Mouse (Mus musculus): ENCODE results near the gene Arsg. TPM values are rescaled to one million over a fixed set of nuclear protein-coding genes. Genes with fewer than 3 reads are reported as not detected.

The Arsg gene
- 1 to 10 TPM; 5.6 to 6.3 TPM for total RNA-seq (2021)
- long read RNA-seq, experiment 1, partial matches to known transcripts = 0 of 9 reads
- long read RNA-seq, experiment 1, other reads (novel, unspliced or antisense) = 9 of 9 reads
- long read RNA-seq, experiment 2, partial matches to known transcripts = 1 of 13 reads
- long read RNA-seq, experiment 2, other reads (novel, unspliced or antisense) = 12 of 13 reads

DNA sequence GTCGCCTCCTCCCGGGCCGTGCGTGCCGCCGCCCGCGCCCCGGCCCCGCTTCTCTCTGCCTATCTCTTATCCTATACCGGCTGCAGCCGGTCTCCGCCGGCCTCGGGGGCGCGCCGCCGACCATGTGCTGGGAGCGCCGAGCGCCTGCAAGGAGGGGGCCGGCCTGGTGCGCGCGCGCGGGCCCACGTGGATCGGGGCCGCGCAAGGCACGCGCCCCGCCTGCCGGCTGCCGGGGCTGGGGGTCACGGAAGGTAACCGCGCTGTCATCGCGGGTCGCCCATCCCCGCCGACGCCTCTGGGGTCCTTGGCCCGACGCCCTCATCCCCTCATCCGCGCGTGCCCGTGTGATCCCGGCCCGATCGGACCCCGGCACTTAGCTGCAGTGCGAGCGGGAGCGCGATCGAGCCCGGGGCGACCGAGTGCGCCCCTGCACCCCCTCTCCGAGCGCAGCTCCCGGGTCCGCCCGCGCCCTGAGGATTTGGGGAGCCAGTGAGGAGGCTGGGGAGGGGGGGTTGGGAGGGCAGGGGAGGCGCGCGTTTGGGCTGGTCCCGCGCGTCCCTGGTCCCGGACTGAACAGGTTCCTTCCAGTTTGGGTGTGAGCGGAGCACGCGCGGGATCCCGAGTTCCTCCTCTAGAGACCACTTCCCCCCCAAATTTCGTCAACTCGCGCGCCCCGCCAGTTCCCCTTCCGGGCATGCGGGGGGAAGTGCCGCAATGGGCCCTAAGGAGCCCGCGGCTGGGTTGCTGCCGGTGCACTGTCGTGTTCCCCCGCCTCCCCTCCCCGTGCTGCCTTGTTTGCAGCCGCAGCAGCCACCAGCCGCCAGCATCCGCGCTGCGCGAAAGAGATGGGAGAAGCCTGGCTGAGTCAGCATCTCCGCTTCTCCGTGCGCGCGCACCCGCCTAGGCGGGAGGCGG lies at the start of gene Arsg, which contains the start of gene Slc16a6:
Arsg (plus strand) TSS at position 204 of the 915 bp plus-strand sequence.
Slc16a6 (minus strand) TSS at position 428 of the 915 bp plus-strand sequence.
- DNase-seq (ENCODE audit: low spot score in 2 of 2) = peak; percentile 64 to 65

DNA sequence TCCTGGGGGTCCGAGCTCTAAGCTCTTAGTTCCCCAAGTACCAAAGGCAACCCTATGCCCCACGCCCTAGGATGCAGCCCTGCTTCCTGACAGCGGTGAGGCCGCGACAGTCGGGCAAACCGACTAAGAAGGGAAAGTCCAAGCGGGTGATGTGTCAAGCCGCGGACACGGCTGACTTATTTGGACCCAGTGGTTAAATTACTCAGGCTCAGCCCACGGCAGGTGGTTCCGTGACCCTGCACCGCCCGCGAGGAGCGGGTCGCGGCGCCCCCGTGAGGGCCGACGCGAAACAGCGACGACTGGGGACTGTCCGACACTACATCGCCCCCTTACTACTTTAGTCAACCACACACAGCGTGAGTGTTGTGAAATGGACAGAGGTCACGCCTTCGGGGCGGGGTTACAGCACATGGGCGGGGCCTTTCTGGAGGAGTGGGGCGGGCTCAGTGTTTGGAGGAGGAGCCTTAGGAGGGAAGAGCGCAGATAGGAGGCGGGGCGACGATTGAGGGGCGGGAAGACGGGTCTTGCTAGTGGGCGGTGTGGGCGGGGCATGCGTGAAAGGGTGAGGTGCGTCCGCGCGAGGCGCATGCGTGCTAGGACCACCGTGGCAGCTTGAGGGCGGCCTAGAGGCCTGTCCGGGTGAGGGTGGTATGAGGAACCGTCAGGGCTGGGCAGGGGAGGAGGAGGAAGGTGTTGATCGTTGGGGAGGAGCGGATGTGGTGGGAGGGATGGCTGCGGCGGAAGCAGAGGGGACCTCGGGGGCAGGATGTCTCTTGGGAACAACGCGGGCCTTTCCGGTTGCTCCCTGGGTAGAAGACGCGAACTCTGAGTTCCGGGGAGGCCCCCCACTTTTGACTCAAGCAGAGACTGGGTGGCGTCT lies 47.5 kb upstream of the Arsg start, which contains the start of gene Amz2:
Amz2 (plus strand) TSS at position 555 of the 880 bp plus-strand sequence.
- peak; percentile 98 to 99 for DNase-seq (ENCODE audit: low spot score in 2 of 2)

DNA sequence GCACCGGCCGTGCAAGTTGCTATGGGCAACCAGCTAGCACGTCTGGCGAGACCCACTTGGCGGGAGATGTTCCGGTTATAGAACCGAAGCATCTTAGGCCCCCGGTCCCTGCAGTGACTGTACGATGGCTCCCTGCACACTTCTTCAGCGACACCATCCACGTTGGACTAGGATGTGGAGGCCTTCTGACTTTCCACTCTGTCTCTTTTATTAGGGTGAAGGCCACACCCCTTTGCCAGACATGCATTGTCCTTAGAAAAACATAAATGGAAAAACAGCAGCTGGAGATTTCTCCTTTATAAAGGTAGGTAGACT lies 46.9 kb upstream of the Arsg start:
- DNase-seq (ENCODE audit: low spot score in 2 of 2) = no peak

DNA sequence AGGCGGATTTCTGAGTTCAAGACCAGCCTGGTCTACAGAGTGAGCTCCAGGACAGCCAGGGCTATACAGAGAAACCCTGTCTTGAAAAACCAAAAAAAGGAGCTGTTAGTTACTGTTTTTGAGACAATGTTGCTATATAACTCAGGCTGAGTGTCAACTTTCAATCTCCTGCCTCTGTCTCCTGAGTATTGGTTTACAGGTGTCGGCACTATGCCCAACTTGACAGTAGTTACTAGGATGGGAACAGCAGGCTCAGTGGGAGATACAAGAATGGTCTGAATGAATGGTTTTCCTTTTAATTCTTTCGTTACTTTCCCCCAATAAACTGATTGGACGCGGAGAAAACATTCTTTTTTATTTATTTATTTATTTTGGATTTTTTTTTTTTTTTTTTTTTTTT lies 45.8 kb upstream of the Arsg start:
- DNase-seq (ENCODE audit: low spot score in 2 of 2) = no peak

DNA sequence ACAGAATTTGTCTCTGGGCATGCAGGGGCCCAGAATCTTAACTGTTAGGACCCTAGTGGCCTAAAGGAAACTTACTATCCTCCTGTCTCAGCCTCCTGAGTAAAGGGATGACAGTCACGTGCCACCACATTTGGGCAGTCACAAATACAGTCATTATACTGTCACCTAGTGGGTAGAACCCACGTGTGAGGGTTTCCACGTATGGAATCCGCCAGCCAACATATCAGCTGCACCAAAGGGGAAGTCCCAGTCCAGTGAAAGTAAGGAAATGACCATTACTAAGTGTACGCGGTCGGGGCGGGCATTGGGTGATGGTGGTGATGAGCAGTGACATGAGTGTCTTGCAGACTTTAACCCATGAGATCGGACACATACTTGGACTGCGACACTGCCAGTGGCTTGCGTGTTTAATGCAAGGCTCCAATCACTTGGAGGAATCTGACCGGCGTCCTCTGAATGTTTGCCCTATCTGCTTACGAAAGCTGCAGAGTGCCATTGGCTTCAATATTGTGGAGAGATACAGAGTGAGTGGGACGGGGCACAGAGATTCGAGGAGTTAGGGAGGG lies 38.9 kb upstream of the Arsg start:
- no peak for DNase-seq (ENCODE audit: low spot score in 2 of 2)

DNA sequence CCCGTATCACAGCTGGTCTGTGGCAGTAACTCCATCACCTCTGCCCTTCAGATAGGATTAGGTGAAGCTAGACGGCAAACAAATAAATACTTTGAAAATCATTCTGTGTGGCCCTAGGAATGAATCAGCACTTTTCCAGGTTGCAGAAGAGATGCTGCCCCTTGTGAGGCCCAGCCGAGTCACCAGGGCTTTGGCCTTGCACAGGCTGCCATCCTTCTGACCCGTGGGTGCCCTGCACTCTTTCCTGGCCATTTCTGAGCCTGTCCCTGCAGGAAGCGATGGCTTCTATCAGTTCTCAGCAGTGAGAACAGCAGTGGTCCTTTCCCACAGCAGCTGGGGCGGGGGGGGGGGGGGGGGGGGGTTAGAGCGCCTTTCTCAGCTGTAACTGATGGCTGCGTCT lies 36.3 kb upstream of the Arsg start:
- DNase-seq (ENCODE audit: low spot score in 2 of 2) = no peak

DNA sequence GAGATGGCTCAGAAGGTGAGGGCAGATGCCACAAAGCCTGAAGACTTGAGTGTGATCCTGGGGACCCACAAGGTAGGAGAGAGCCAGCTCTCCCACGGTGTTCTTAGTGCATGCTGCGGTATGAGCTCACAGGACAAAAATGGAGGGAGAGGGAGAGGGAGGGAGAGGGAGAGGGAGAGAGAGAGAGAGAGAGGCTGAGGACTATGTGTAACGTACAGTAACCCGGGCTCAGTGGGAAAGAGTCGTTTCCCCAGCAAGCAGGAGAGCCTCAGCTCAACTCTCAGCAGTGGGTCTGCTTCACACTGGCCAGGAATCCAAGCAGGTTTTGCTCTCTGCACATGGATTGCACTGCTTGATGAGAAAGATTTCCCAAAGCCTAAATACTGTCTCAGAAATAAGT lies 34.0 kb upstream of the Arsg start:
- DNase-seq (ENCODE audit: low spot score in 2 of 2) = no peak

DNA sequence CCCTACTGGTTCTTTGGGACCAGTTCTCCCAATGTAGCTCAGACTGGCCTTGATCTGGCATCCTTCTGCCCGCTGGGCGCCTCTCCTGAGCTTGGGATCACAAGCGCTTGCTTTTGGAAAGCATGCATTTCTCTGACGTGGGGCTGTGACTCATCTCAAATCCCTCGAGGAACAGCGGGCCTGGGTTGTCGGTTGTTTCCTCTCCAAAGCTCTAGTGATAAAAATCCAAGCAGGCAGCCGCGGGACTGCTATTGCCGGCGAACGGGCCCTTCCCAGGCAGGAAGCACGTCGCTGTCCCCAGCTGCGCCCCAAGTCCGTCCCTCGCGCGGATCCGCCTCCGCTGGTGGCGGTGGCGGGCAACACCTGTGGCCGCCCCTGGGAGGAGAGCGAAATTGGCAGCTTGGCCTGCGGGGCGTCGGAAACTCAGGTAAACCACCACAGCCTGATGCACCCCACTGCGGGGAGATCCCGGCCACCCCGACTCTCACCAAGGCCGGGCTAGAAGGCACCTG lies 33.3 kb upstream of the Arsg start:
- peak; percentile 67 to 72 for DNase-seq (ENCODE audit: low spot score in 2 of 2)

DNA sequence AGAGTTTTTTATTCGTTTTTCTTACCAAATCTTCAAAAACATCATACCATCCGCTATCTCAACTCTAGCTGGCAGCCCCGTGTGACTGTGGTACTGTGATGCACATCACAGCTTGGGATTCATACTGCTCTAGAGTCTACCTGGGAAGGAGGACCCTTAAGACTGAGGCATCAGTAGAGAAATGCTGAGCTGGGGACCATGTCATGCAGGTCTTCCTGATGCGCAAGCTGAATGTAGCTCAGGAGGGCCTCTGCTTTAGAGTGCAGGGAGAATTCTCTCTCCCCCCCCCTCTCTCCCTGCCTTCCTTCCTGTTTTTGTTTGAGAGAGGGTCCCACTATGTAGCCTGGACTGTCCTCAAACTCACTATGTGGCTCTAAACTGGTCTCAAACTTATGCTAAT lies 32.5 kb upstream of the Arsg start:
- DNase-seq (ENCODE audit: low spot score in 2 of 2) = no peak

DNA sequence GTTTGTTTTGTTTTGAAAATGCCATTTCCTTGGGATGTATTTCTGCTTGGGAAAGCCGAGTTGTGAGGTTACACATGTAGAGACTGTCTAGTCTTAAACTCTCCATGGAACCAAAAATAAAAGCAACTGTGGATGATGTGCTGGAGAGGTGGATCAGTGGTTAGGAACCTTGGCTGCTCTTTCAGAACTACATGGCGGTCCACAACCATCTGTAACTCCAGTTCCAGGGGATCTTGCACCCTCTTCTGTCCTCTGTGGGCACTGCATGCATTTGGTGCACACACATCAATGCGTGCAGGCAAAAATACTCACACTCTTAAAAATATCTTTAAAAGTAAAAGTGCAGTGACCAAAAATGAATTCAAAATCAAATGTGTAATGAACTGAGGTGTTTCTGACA lies 32.1 kb upstream of the Arsg start:
- no peak for DNase-seq (ENCODE audit: low spot score in 2 of 2)

DNA sequence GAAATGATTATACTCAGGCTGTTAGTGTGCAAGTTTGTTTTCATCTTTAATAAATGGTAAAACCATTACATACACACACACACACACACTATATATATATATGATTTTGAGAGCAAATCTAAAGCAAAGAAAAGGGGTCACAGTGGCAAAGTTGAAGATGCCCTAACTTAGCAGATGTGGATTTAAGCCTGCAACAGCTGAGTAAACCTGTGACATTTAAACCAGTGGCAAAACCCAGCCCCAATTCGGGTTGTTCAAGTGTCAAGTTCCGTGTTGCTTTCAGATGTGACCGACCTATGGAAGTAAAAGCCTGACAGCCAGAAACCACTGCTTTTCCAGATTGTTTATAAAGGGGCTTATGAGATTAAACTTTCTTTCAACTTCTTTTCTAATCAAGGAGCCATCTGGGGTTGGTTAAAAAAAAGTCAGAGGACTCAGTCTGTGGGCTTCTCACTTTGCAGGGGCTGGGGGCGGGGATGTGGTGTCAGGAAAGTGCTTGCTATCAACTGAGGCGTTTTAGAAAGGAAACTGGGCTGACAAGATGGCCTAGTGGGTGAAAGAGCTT lies 30.9 kb upstream of the Arsg start:
- DNase-seq (ENCODE audit: low spot score in 2 of 2) = no peak

DNA sequence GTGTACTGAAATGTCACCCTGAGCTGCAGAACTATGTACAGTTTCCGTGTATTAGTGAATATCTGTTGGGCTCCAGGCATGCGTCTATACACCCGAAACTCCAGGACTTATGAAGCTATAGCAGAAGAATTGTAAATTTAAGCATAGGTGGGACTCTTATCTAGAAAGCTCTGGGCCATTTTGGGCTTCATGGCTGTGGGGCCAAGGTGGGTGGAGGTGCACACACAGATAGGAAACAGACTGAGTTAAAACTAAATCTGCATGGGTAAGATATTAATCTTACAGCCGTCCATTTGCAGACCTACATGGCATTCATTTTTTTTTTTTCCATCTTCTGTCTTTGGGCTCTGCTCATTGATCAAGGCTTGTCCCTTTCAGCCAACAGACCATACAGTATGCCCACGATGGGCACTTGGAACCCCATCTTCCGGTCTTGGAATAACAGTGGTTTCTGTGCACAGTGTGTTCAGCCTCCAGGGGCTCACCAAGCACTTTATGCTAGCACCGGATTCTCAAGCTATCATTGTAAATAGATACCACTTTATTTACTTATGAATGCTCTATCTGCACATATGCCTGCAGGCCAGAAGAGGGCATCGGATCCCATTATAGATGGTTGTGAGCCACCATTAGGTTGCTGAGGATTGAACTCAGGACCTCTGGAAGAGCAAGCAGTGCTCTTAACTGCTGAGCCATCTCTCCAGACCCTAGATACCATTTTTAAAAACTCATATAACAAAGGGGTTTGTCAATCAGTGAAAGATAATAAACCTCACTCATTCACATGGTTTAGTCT lies 29.5 kb upstream of the Arsg start:
- DNase-seq (ENCODE audit: low spot score in 2 of 2) = no peak

DNA sequence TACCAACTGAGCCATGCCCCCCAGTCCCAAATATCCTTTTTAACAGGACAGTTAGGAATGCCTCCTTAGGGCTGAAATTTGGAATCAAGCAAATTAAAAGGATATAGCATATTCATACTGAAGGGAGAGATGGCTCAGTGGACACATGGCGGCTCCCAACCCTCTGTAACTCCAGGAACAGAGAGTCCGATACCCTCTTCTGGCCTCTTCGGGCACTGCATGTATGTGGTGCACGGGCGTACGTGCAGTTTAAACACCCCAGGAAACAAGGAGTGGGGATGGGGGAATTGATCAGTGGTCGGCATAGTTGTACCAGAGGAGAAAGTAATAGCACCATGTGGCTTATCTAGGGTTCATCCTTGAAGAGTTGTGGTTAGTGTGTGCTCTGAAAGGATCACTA lies 28.6 kb upstream of the Arsg start:
- peak in 1 of 2 experiments; percentile 31 for DNase-seq (ENCODE audit: low spot score in 2 of 2)

DNA sequence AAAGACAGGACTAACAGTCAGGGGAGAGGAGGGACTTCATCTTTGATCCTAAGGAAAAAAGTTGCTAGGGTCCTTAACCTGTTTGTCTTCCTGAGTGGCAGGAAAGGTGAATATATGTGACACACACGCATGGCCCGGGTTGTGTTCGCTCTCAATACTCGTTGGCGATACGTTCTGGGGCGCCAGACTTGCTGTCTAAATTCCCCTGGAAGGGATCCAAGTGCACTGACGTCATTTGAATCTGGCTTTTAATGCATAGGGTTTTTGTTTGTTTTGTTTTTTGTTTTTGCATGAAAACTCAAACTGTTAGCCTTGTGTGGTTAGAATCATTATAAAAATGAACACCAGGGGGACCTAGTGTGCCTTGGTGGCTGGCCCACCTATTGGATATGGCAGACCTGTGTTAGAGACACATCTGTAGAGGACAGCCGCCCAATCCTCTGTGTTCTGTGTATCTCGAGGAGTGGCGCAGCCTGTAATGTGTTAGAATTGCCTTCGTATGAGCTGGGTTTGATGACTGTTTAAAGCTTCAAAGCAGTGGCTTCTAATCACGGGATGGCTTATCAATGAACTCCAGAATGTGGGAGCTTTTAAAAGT lies 27.6 kb upstream of the Arsg start:
- DNase-seq (ENCODE audit: low spot score in 2 of 2) = peak in 1 of 2 experiments; percentile 18

DNA sequence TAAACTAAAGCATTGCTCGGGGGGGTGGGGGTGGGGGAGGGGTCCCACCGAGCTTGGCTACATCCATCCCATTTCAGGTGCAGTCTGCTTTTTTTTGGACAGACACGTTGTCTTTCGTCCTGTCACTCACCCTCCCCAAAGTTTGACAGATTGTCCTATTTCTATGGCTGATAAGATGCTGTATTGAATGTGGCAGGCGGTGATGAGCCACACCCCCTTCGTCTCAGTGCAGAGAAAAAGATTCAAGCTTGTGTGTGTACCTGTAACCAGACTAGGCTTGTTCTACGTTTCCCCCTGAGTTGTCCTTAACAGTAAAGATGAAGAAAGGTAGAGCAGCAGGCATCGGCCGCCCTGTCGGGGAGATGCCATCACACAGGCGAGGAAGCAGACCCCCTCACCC lies 22.0 kb upstream of the Arsg start:
- no peak for DNase-seq (ENCODE audit: low spot score in 2 of 2)

DNA sequence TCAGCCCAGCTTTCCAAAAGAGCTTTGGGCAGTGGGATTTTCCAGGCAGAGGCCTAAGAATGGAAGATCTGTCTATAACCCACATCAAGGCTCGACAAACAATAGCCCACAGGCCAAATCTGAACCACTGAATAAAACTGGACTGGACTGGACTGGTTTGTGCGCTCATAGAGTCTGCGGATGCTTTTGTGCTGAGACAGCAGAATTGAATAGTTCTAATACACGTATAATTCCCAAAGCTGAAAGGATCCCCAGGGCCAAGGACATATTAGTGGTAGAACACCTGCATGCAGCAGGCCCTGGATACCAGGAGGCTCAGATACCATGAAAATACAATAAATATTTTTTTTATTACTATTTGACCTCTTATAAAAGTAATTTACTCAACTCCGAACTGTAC lies 16.9 kb upstream of the Arsg start:
- DNase-seq (ENCODE audit: low spot score in 2 of 2) = no peak

DNA sequence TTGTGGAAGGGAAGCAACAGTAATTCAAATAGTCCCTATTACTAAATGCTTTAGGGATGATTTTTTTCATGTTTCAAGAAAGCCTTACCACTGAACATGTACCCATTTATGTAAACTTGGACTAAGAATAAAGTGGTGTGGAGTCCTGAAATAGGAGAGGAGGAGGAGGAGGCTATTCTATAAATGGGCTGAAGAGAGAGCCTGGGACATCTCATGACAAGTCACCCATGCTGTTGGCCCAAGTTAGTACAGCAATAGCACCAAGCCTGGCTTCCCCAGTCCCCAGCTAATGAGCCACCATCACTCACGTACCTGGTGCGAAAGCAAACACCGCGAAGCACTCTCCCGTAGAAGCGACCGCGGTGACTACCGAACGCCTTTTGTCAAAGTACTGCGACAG lies 15.0 kb upstream of the Arsg start:
- no peak for DNase-seq (ENCODE audit: low spot score in 2 of 2)

DNA sequence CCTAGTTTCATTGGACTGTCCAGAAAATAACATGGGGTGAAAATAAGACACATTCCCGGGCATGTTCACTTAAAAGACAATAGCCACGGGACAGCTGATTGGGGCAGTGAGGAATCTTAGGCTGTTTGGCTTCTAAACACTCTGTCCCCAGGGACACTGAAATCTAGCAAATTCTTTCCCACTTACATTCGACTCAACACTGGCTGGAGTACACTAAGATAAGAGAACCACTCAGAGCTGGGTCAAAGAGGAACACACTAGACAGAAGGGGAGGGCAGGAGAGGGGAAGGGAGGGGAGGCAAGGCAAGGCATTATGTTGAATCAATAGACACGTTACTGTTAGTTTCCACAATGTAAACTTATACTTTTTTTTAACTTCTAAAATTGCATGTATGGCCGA lies 12.6 kb upstream of the Arsg start:
- no peak for DNase-seq (ENCODE audit: low spot score in 2 of 2)

DNA sequence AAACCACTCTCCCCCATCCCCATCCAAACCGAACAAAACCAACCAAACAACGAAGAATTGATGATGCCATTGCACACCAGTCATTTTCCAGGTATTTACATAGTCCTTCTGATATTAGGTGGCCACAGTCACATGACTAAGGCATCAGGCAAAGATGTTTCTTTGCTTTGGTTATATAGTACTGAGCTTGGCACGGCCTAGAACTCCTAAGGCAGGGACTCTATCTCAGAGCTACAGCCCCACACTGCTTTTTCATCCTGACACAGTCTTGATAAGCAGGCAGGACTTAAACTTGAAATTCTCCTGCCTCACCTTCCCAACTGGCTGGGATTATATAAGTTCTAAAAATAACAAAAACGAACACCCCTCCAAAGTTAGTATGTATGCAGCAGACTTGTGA lies 8.1 kb upstream of the Arsg start:
- no peak for DNase-seq (ENCODE audit: low spot score in 2 of 2)

DNA sequence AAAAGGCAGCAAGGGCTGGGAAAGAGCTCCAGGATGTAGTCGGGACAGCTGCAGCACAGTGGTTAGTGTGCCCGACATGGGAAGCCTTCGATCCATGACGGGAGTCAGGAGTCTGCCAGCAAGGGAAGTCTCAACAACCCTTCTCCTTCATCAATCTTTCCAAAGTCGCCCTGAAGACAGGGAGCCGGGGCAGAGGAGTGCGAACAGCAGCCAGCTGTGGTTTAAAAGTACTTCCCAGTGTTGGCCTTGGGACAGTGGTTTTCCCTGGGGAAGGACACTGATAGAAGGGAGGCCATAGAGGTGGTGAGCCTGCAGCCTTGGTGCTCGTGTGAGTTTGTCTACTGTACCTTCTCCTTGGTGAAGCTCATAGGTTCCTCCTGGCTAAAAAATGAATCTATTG lies 6.2 kb upstream of the Arsg start:
- no peak for DNase-seq (ENCODE audit: low spot score in 2 of 2)

All from adrenal gland, adult 18-20 months (tissue).